Mouse (Mus musculus) C2C12 (cell line): ENCODE data around the gene Cd244a. TPM values are rescaled to one million over a fixed set of nuclear protein-coding genes. Genes with fewer than 3 reads are reported as not detected.

Experiments
- H3K27me3 ChIP-seq: one replicate; pipeline ENCODE4 v1.6.1; 2011; ENCODE audit not compliant: control insufficient read depth, insufficient read depth, insufficient read length
- H3K36me3 ChIP-seq: one replicate; pipeline ENCODE4 v1.6.1; 2011; ENCODE audit not compliant: control insufficient read depth, insufficient read depth
- H3K4me3 ChIP-seq: one replicate; pipeline ENCODE4 v1.5.1; 2011; ENCODE audit warnings: mild to moderate bottlenecking, control low read depth; ENCODE audit not compliant: poor library complexity, insufficient read depth, severe bottlenecking
- H3K79me2 ChIP-seq: one replicate; pipeline ENCODE4 v1.6.1; 2011; ENCODE audit not compliant: control insufficient read depth, insufficient read depth
- H3K79me3 ChIP-seq: one replicate; pipeline ENCODE4 v1.6.1; 2011; ENCODE audit warnings: low read depth, control low read depth
- H3ac ChIP-seq: one replicate; pipeline ENCODE3; 2011; ENCODE audit warnings: low read depth; ENCODE audit not compliant: control insufficient read depth, insufficient read length
- CEBPB ChIP-seq: IDR thresholded peaks from one replicate; pipeline ENCODE4 v1.6.1; 2011; ENCODE audit warnings: low read depth, mild to moderate bottlenecking, control low read depth, moderate library complexity
- CTCF ChIP-seq: IDR thresholded peaks from one replicate; pipeline ENCODE4 v1.5.1; 2011; ENCODE audit not compliant: control insufficient read depth, insufficient read depth, insufficient read length
- FOSL1 ChIP-seq: IDR thresholded peaks from one replicate; pipeline ENCODE4 v1.8.0; 2011; ENCODE audit warnings: mild to moderate bottlenecking, low read length; ENCODE audit not compliant: poor library complexity, insufficient read depth, severe bottlenecking
- MAX ChIP-seq: IDR thresholded peaks from one replicate; pipeline ENCODE4 v1.6.1; 2011; ENCODE audit warnings: mild to moderate bottlenecking, control low read depth
- MYOD1 ChIP-seq: IDR thresholded peaks from one replicate; pipeline ENCODE4 v1.6.1; 2011; ENCODE audit warnings: low read depth; ENCODE audit not compliant: control insufficient read depth, insufficient read length
- MYOG ChIP-seq: IDR thresholded peaks from one replicate; pipeline ENCODE4 v1.6.1; 2011; ENCODE audit not compliant: control insufficient read depth, insufficient read length; ENCODE audit errors: extremely low read depth
- USF1 ChIP-seq: IDR thresholded peaks from one replicate; pipeline ENCODE4 v1.6.1; 2011; ENCODE audit warnings: low read depth, mild to moderate bottlenecking, control low read depth, moderate library complexity
- polyA plus RNA-seq: library from polyadenylated mRNA; unstranded; fragments of >200 nt; fragmentation: generic; extraction: Trizol; gene quantifications from one replicate; pipeline ENCODE4 v1.2.1, GENCODE M21; 2012; ENCODE audit warnings: missing spikeins

Cd244a gene
- polyA plus RNA-seq, 1 experiment: not detected

DNA sequence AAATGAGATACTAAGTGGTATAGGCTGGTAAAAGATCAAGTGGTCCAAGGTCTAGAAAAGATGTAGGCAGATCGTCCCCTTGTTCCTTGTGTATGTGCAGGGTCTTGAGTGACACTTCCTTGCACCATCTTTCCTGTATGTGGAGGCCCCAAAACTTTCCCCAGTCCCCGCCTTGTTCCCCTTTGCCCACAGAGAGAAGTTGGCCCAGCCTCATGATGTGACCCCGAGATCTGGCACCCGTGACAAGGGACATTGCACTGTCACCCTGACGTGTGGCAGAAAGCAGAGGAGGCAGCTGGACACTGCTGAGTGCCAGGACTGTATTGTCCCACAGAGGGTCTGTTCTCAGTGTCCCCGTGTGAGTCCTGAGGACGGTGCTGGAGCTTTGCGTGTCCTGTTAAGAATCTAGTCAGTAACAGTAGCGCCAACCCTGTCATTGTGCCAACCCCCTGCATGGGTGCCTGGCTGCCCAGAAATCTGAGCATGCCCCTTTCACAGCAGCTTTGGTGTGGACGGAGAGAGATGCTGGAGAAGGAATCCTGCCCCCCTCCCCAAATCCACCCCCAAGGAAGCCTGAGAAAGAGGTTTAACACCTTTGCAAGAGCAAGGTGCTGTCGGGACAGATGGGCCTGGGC, 58.0 kb downstream of the Cd244a start:
- Histone ChIP-seq H3K79me3 (no peaks in the 10 kb centered on the region), H3K79me2 (no peaks in the 10 kb centered on the region), H3K36me3 (no peaks in the 10 kb centered on the region), H3K4me3 (no peak overlapping the region), H3ac (no peak overlapping the region), H3K27me3 (no peaks in the 10 kb centered on the region)
- TF ChIP-seq MYOG (no peak), MAX (no peak), CEBPB (no peak), CTCF (no peak), MYOD1 (no peak), USF1 (no peak), FOSL1 (no peak)

DNA sequence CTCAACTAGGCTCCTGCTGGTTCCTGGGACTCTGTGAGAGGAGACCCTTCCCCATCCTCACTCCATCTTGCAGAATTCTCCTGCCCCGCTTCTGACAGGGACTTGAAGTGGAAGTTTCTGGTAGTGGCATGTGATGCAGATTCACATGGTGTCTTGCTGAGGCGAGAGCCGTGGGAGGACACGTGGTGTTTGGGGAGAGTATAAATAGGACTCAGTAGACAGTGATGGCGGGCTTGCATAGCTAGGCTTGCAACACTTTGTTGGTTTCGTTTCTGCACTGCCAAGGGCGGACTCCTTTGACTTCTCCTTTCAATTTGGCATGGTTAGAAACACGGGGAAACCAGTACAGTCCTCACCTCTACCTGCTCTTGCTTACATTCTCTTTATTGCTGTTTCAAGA, 60.0 kb downstream of the Cd244a start:
- Histone ChIP-seq H3ac (no peak overlapping the region), H3K36me3 (no peaks in the 10 kb centered on the region), H3K4me3 (no peak overlapping the region), H3K79me3 (no peaks in the 10 kb centered on the region), H3K79me2 (no peaks in the 10 kb centered on the region), H3K27me3 (no peaks in the 10 kb centered on the region)
- no peak for TF ChIP-seq MYOD1
- TF ChIP-seq USF1: no peak
- no peak for TF ChIP-seq MYOG
- no peak for TF ChIP-seq FOSL1
- no peak for TF ChIP-seq MAX
- TF ChIP-seq CEBPB: no peak
- TF ChIP-seq CTCF: no peak

DNA sequence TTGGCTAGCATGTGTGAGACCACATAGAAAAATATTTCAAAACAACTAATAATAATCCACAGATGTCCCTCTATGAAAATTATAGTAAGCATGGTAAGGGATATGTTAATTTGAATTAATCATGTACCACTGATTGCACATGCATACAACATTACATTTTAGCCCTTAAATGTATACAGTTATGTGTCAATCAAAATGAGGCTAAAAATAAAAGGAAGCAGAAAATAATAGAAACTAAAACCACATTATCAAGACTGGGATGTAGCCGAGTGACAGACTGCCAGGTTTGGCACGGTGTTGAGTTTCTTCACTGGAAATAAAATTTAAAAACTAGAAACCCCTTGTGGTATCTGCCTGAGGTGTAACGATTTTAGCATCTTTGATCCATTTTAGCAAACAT, 60.7 kb downstream of the Cd244a start:
- Histone ChIP-seq H3K36me3 (no peaks in the 10 kb centered on the region), H3K27me3 (no peaks in the 10 kb centered on the region), H3K79me2 (no peaks in the 10 kb centered on the region), H3K79me3 (no peaks in the 10 kb centered on the region), H3K4me3 (no peak overlapping the region), H3ac (no peak overlapping the region)
- TF ChIP-seq MAX (no peak), USF1 (no peak), MYOD1 (no peak), FOSL1 (no peak), CEBPB (no peak)

DNA sequence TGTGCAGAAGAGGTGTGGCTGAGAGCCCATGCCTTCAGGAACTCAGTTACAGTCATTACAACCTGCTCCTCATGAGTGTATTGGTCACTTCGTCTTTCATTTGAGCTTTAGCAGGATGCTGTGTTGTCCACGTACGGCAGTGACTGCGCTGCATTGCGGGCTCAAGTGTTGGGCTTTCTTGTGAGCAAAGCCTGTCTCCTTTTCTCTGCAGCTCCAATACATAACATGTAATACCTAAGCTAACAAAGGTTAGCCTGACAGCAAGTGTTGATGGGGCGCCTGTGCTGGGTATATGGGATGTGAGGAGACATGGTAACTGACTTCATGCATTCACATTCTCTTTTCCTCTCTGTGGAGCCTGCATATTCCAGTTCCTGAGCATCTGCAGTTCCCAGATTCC, 61.1 kb downstream of the Cd244a start:
- Histone ChIP-seq H3K79me3 (no peaks in the 10 kb centered on the region), H3K4me3 (no peak overlapping the region), H3ac (no peak overlapping the region), H3K27me3 (no peaks in the 10 kb centered on the region), H3K79me2 (no peaks in the 10 kb centered on the region), H3K36me3 (no peaks in the 10 kb centered on the region)
- TF ChIP-seq CTCF (no peak), MYOD1 (no peak), MYOG (no peak), MAX (no peak), USF1 (no peak), CEBPB (no peak), FOSL1 (no peak)

DNA sequence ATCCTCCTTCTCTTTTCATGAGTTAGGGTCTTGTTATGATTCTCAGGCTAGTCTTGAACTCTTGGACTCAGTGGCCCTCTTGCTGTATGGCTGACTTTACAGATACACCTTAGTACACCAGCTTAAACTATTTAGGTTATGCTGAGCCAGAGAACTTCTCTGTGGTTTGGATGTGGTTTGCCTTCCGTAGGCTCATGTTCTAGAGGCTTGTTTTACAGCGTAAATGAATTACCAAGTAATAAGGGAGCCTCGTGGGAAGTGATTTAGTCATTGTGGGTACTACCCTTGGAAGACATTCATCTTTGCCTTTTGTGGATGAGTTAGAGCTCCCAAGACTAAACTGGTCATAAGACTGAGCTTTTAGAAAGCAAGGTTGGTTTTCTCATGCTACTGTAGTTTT, 68.8 kb downstream of the Cd244a start:
- no peaks in the 10 kb centered on the region for H3K27me3 ChIP-seq
- no peak overlapping the region for H3K4me3 ChIP-seq
- no peaks in the 10 kb centered on the region for H3K79me3 ChIP-seq
- no peaks in the 10 kb centered on the region for H3K79me2 ChIP-seq
- TF ChIP-seq MYOG (no peak), CEBPB (no peak), FOSL1 (no peak), MYOD1 (no peak), USF1 (no peak), CTCF (no peak), MAX (no peak)
- H3ac ChIP-seq: no peak overlapping the region
- H3K36me3 ChIP-seq: no peaks in the 10 kb centered on the region

DNA sequence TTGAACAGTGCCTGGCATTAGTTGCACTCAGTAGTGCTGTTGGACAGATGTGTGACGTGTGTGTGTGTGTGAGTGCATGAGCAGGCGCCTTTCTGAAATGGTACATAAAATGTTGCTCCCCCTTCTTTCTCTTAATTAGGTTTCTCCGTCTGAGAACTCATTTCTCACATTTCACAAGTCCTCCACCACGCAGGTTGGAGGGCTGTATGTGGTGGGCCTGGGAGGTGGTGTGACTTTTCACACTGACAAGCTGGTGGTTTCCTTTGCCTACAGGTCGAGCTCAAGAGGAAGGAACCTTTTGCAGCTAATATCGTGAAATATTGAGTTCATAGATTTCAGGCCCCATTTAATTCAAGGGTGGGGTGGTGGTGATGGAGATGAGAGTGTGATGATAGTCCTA, 70.2 kb downstream of the Cd244a start:
- no peak overlapping the region for H3ac ChIP-seq
- no peaks in the 10 kb centered on the region for H3K79me2 ChIP-seq
- H3K4me3 ChIP-seq: no peak overlapping the region
- no peaks in the 10 kb centered on the region for H3K27me3 ChIP-seq
- no peak for TF ChIP-seq MAX
- TF ChIP-seq MYOD1: no peak
- no peak for TF ChIP-seq USF1
- no peak for TF ChIP-seq CEBPB
- no peak for TF ChIP-seq MYOG
- no peak for TF ChIP-seq CTCF
- no peak for TF ChIP-seq FOSL1
- H3K36me3 ChIP-seq: no peaks in the 10 kb centered on the region
- H3K79me3 ChIP-seq: no peaks in the 10 kb centered on the region
